Mouse (Mus musculus) heart, adult 18-20 months (tissue): ENCODE results near the gene Mtr. TPM values are rescaled to one million over a fixed set of nuclear protein-coding genes. Genes with fewer than 3 reads are reported as not detected.
A peak's percentile ranks its signal among the peaks of the same experiment; 100 is the strongest.
"Not testable (repeated sequence)": the region's sequence is repeated elsewhere in the genome, so short reads cannot be mapped to it uniquely, and the experiment has no call there.

ENCODE experiments used
- DNase-seq, 2 experiments: peaks; one replicate each; pipeline ENCODE4 v3.0.0; 2021 to 2022; ENCODE audit warnings: mixed read lengths in 1 of 2
- total RNA-seq, 2 experiments: library from RNA; stranded (reverse); gene quantifications; 2 replicates each; pipeline ENCODE4 v1.2.3; 2021

Mtr gene
- total RNA-seq, 2 experiments from 2014 or later, result 95.0 to 113 TPM

DNA sequence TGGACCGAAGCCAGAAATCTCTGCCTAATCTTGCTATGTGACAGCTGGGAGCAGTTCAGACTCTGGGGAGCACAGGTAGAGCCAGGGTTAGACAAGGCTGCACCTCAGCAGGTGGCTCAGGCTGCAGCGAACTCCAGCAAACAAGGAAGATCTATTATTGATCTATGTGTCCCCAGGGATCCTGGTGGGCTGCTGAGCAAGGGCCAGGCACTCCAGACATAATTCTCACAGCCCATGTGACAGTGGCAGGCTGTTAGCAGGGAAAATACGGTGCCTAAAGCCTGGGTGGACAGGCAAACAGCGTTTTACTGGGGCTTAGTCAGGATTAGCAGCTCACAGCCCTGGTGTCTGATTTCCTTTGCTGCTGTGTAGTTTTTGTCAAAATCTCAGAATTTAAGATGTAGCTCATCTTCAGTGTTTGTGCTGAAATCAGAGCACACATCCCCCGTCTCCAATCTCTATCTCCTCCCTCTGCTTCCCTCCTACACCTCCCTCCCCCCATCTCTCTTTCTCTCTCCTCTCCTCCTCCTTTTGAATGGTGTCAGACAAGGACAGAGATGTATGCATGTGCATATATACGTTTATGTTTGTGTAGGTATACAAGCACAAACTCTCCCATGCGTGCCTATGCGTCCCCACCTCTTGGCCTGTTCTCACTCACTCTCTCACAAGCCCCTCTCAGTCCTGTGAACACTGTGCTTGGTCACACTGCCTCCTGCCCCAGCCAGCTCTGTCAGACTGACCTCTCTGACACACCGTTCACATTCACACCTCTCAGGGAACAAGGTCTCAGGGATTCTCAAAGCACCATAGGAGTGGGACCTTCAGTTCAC lies 98.4 kb downstream of the Mtr start:
- no peak for DNase-seq

- no peak for DNase-seq
These were observed 104.0 kb downstream of the Mtr start for GRCm38 (mm10) chr13:12153922-12154321.

GRCm38 (mm10) chr13:12146918-12147507 lies 110.9 kb downstream of the Mtr start:
- no peak for DNase-seq

- DNase-seq, result no peak
These were observed 111.5 kb downstream of the Mtr start for GRCm38 (mm10) chr13:12146402-12146801.

DNA sequence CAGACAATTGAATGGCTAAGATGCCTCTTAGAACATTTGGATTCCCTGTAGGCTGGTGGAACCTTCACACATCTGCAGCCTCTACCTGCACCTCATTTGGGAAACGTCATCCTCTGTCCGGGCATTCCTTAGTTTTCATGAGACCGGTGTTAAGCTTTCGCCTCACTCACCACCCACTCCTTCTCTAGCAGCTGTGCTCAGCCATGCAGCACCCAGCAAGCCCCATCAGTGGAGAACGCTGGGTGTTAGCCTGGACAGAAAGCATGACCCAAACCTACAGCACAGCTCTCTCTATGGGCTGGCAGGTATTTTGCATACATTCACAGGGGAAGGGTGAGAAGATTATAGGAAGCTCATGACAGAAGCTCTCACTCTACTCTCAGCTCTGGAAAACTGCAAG lies 114.6 kb downstream of the Mtr start:
- DNase-seq, result no peak

DNA sequence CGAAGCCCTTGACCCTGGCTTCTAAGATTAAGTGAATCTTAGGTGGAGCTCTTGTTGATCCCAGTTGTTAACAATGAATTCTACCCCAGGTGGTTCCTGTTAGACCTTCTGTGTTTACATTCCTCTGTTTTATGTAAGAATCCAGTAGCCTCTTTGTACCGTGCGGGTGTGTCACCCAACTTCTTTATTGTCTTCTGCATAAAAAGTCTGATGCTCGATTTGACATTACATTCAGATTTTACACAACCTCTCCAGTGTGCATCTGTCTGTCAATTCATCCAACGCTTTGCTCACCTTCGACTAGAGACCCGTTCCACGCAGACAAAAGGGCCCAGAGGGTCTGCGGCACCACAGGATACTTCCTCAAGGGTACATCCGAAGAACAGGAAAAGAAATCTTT lies 121.5 kb downstream of the Mtr start:
- DNase-seq, result not testable (repeated sequence)

- DNase-seq, result peak; percentile 84 to 90
These were observed 124.4 kb downstream of the Mtr start for GRCm38 (mm10) chr13:12133549-12133948.

Other genes with a start within 250 kb of the Mtr start
- 1,000 to 10,000 TPM in 1 of 2 experiments, 100 to 1,000 TPM in 1; 887 to 1,008 TPM for gene Ryr2, start 151.2 kb downstream of the Mtr start, total RNA-seq
- gene Actn2, start 82.6 kb upstream of the Mtr start, total RNA-seq, result 1,000 to 10,000 TPM; 1,714 to 1,786 TPM
- 10 to 100 TPM; 15.8 to 16.4 TPM for gene Heatr1, start 136.9 kb upstream of the Mtr start, total RNA-seq
- 10 to 100 TPM; 33.8 to 40.0 TPM for gene Lgals8, start 206.8 kb upstream of the Mtr start, total RNA-seq